Mouse (Mus musculus): ENCODE results near the gene Dock10.

DNA sequence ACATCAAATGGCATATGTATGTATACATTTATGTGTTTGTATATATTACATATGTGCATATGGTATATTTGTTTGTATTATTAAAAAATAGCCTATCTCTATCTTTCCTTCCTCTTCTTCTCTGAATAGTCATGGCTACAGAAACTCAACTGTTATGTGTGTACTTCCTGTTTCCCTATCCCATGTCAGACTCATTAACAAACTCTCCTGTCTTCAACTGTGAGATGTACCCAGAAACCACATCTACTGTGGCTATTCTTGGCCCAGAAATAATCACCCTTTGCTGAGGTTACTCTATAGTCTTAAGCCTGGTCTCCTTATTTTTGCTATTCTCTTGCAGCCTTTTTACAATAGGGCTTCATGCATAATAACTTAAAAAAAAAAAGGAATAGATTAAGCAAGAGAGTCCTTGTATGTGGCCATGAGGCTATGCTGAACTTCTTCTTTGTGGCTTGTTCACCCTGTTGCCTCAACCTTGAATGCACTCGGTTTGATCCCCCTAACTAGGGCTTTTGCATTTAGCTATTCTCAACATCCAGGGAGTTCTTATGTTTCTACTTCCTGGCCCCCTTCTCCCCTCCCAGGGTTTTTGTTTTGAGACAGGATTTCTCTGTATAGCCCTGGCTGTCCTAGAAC is 306.3 kb downstream of the Dock10 start:
- TF ChIP-seq CTCF (IDR thresholded peaks at IDR 0.05; ENCODE audit: borderline replicate concordance, control insufficient read depth, extremely low read depth, insufficient read depth, low read length, poor library complexity) (no peak), POLR2A (IDR thresholded peaks at IDR 0.05; ENCODE audit: control insufficient read depth, extremely low read depth, insufficient read depth, low read length, poor library complexity) (no peak)
